Mouse (Mus musculus): ENCODE measurements around the gene Hs3st2. TPM values are rescaled to one million over a fixed set of nuclear protein-coding genes. Genes with fewer than 3 reads are reported as not detected.

The Hs3st2 gene
- total and polyA plus RNA-seq, 3 experiments, result not detected

GRCm38 (mm10) chr7:121378942-121379341, 12.7 kb upstream of the Hs3st2 start:
- dilution Hi-C loops (cut with MboI; ENCODE audit: extremely low pct_ligation_motif_present, extremely low pct_unique_long_range_greater_than_20kb, low sequenced_read_pairs) (no loop called here), in situ Hi-C loops (cut with MboI; ENCODE audit: low pct_ligation_motif_present, low pct_unique_long_range_greater_than_20kb, low sequenced_read_pairs) (no loop called here)
- peak; percentile 50 for TF ChIP-seq SMC3 (IDR thresholded peaks at IDR 0.05; ENCODE audit: low read depth, low read length)
- TF ChIP-seq RAD21 (IDR thresholded peaks at IDR 0.05; ENCODE audit: low read depth, low read length), result peak; percentile 56
- TF ChIP-seq GABPA (IDR thresholded peaks at IDR 0.05; ENCODE audit: insufficient replicate concordance, low read depth, low read length), result no peak
- peak in 1 of 2 experiments; percentile 59; a peak in 2 of 4 replicates for TF ChIP-seq CTCF (conservative IDR thresholded peaks at IDR 0.05 in 1 of 2, IDR thresholded peaks at IDR 0.05 in 1 of 2; ENCODE audit: low read depth in 2 of 2, low read length in 2 of 2)
- no peak for TF ChIP-seq EP300 (IDR thresholded peaks at IDR 0.05; ENCODE audit: low read length)
- Histone ChIP-seq H3K9ac (ENCODE audit: insufficient read depth, low read depth) (no peak overlapping the region), H3K9me3 (replicated peaks; ENCODE audit: low read length) (no peaks in the 10 kb centered on the region), H3K79me2 (replicated peaks; ENCODE audit: control insufficient read depth, extremely low read depth, insufficient read depth, poor library complexity, severe bottlenecking) (no peaks in the 10 kb centered on the region), H3K36me3 (replicated peaks in 1 of 2; ENCODE audit: control insufficient read depth in 1 of 2, insufficient read depth in 1 of 2, low read length in 1 of 2) (no peaks in the 10 kb centered on the region), H3K4me2 (ENCODE audit: insufficient read depth, low read depth, poor library complexity, severe bottlenecking) (no peak overlapping the region), H3K4me1 (ENCODE audit: control insufficient read depth in 1 of 2, insufficient read depth in 2 of 2) (no peaks in the 10 kb centered on the region), H3K27ac (ENCODE audit: insufficient read depth, low read depth) (no peak overlapping the region), H3K27me3 (replicated peaks) (peaks cover 46% of the 10 kb centered on the region), H3K4me3 (replicated peaks in 1 of 3; ENCODE audit: low read depth in 2 of 3, low read length in 2 of 3, poor library complexity in 1 of 3) (no peak overlapping the region)
- no peak for DNase-seq (ENCODE audit: extremely low read depth)

GRCm38 (mm10) chr7:121391984-121392739, 503 bp downstream of the Hs3st2 start:
- peaks cover 47% of the 10 kb centered on the region for H3K27me3 ChIP-seq (replicated peaks)
- no peak overlapping the region for H3K9ac ChIP-seq (ENCODE audit: insufficient read depth, low read depth)
- H3K36me3 ChIP-seq (replicated peaks in 1 of 2; ENCODE audit: control insufficient read depth in 1 of 2, insufficient read depth in 1 of 2, low read length in 1 of 2), result no peaks in the 10 kb centered on the region
- no peaks in the 10 kb centered on the region for H3K79me2 ChIP-seq (replicated peaks; ENCODE audit: control insufficient read depth, extremely low read depth, insufficient read depth, poor library complexity, severe bottlenecking)
- dilution Hi-C loops (cut with MboI; ENCODE audit: extremely low pct_ligation_motif_present, extremely low pct_unique_long_range_greater_than_20kb, low sequenced_read_pairs), result no loop called here
- no peak overlapping the region for H3K4me3 ChIP-seq (replicated peaks in 1 of 3; ENCODE audit: low read depth in 2 of 3, low read length in 2 of 3, poor library complexity in 1 of 3)
- H3K9me3 ChIP-seq (replicated peaks; ENCODE audit: low read length), result peaks cover 13% of the 10 kb centered on the region
- in situ Hi-C loops (cut with MboI; ENCODE audit: low pct_ligation_motif_present, low pct_unique_long_range_greater_than_20kb, low sequenced_read_pairs), result no loop called here
- H3K27ac ChIP-seq (ENCODE audit: insufficient read depth, low read depth), result no peak overlapping the region
- DNase-seq (ENCODE audit: extremely low read depth), result no peak
- TF ChIP-seq MEF2A (IDR thresholded peaks at IDR 0.05; ENCODE audit: borderline replicate concordance, low read depth, low read length) (no peak), E2F4 (IDR thresholded peaks at IDR 0.05; ENCODE audit: insufficient replicate concordance, low read depth, low read length) (no peak), SIN3A (IDR thresholded peaks at IDR 0.05; ENCODE audit: low read length) (no peak), CTCF (conservative IDR thresholded peaks at IDR 0.05 in 1 of 2, IDR thresholded peaks at IDR 0.05 in 1 of 2; ENCODE audit: low read depth in 2 of 2, low read length in 2 of 2) (no peak), PAX5 (IDR thresholded peaks at IDR 0.05; ENCODE audit: low read length) (no peak), MAX (IDR thresholded peaks at IDR 0.05; ENCODE audit: low read length) (no peak), BHLHE40 (IDR thresholded peaks at IDR 0.05; ENCODE audit: low read depth, low read length) (no peak), NELFE (IDR thresholded peaks at IDR 0.05; ENCODE audit: low read depth, low read length) (no peak), USF1 (IDR thresholded peaks at IDR 0.05; ENCODE audit: low read depth, low read length) (no peak), POLR2A (IDR thresholded peaks at IDR 0.05; ENCODE audit: low read depth, low read length) (no peak), JUN (IDR thresholded peaks at IDR 0.05; ENCODE audit: insufficient read depth, low read depth, low read length) (no peak), NRF1 (IDR thresholded peaks at IDR 0.05; ENCODE audit: low read depth, low read length) (no peak)
- H3K4me1 ChIP-seq (ENCODE audit: control insufficient read depth in 1 of 2, insufficient read depth in 2 of 2), result no peaks in the 10 kb centered on the region
- no peak overlapping the region for H3K4me2 ChIP-seq (ENCODE audit: insufficient read depth, low read depth, poor library complexity, severe bottlenecking)

Data from CH12.LX (cell line).